Comparison of ENCODE assay signal across 14 mouse cellular contexts in the genomic region with DNA sequence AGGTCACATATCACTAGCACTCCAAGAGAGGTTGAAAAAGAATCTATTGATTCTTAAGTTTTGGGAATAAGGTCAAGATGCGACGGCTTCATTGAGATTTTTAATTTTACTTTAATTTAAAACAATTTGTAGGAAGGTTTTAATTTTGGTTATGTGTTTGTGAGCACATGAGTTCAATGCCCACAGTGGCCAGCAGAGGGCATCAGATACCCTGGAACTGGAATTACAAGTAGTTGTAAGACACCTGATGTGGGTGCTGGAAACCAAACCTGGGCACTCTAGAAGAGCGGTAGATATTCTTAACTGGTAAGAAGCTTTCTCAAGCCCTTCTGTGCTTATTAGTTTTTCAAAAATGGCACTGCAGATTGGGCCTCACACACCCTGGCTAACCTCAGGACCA.
DNase-seq lines count a peak whose midpoint lies in the region; TF ChIP-seq lines count a peak whose summit lies in the region.
"Had no signal": no experiment of that assay in that cellular context is flagged by ENCODE, and none has a peak within 500 bp of the region (broad histone marks: within the 10 kb centered on the region; RNA-seq: fewer than 3 reads in every experiment).

No protein-coding gene starts in this region.

- TF ChIP-seq CTCF in kidney, adult 2 months (conservative IDR thresholded peaks at IDR 0.05; ENCODE audit: insufficient read depth, insufficient read length, low read depth, low read length): 0 out of 2 replicates have a peak, but pooled peaks have one; percentile 21
- TF ChIP-seq CTCF in thymus, adult 2 months (IDR thresholded peaks at IDR 0.05; ENCODE audit: borderline replicate concordance, control insufficient read depth, extremely low read depth, insufficient read depth, low read length, poor library complexity): no peak

- no peak for TF ChIP-seq POLR2A in kidney, adult 2 months (IDR thresholded peaks at IDR 0.05; ENCODE audit: low read depth, low read length)
- TF ChIP-seq POLR2A in thymus, adult 2 months (IDR thresholded peaks at IDR 0.05; ENCODE audit: control insufficient read depth, extremely low read depth, insufficient read depth, low read length, poor library complexity): no peak

- no peak overlapping the region for H3K27ac ChIP-seq in kidney, adult 2 months (ENCODE audit: insufficient read depth, low read depth, low read length)
- no peak overlapping the region for H3K27ac ChIP-seq in thymus, adult 2 months (ENCODE audit: control insufficient read depth, insufficient read depth, low read length)
- H3K27ac ChIP-seq: forebrain, embryonic 10.5 days; liver, embryonic 15.5 days; midbrain, embryonic 12.5 days; neural tube, embryonic 13.5 days had no signal

- H3K4me3 ChIP-seq in kidney, adult 2 months (ENCODE audit: insufficient read depth, low read depth, low read length): no peak overlapping the region
- H3K4me3 ChIP-seq in thymus, adult 2 months (ENCODE audit: control insufficient read depth, insufficient read depth, low read length): no peak overlapping the region
- H3K4me3 ChIP-seq: forebrain, embryonic 10.5 days; liver, embryonic 15.5 days; midbrain, embryonic 12.5 days; neural tube, embryonic 13.5 days had no signal

- H3K36me3 ChIP-seq in kidney, adult 2 months (ENCODE audit: control insufficient read depth, insufficient read depth, low read length): no peaks in the 10 kb centered on the region; the same call in 1 of the 2 replicates
- no peaks in the 10 kb centered on the region for H3K36me3 ChIP-seq in thymus, adult 2 months (ENCODE audit: control insufficient read depth, insufficient read depth, low read length)
- H3K36me3 ChIP-seq: liver, embryonic 15.5 days had no signal

- no peaks in the 10 kb centered on the region for H3K27me3 ChIP-seq in kidney, adult 2 months (replicated peaks; ENCODE audit: control insufficient read depth, insufficient read depth, low read length)
- no peaks in the 10 kb centered on the region for H3K27me3 ChIP-seq in thymus, adult 2 months (ENCODE audit: control insufficient read depth, insufficient read depth, low read length)
- H3K27me3 ChIP-seq: liver, embryonic 15.5 days; midbrain, embryonic 12.5 days; neural tube, embryonic 13.5 days had no signal

- WGBS in kidney, adult 2 months: 98% methylated on average over 3 of the region's 3 CpGs
- 100% methylated on average over 3 of the region's 3 CpGs for WGBS in thymus, adult 2 months

- H3K4me1 ChIP-seq in kidney, adult 2 months (ENCODE audit: control insufficient read depth, insufficient read depth, low read length): no peaks in the 10 kb centered on the region; the same call in 1 of the 2 replicates
- H3K4me1 ChIP-seq in thymus, adult 2 months (replicated peaks; ENCODE audit: control insufficient read depth, insufficient read depth, low read length): no peaks in the 10 kb centered on the region

- DNase-seq in kidney, adult 2 months: no peak
- no peak for DNase-seq in kidney, adult 18-20 months
- peak; percentile 8 for DNase-seq in thymus, adult 2 months
- no peak for DNase-seq in thymus, adult 18-20 months
- peak; percentile 54 for DNase-seq in induced T-regulatory cell, adult 2 months (ENCODE audit: low read depth)
- no peak for DNase-seq in cerebellum, postnatal 25 days
- no peak for DNase-seq in frontal cortex, adult 2 months (ENCODE audit: extremely low spot score in 1 of 2, low spot score in 1 of 2)
- DNase-seq: adrenal gland, adult 8-10 months; heart, postnatal 10 days; right cerebral cortex, postnatal 25 days had no signal

Comparison
In these comparisons a context has a peak if more than half of its experiments do, and no peak if none do; other contexts are left out.
1. DNase-seq: peak in thymus, adult 2 months (single experiment) and induced T-regulatory cell, adult 2 months (single experiment); none in kidney, adult 2 months (single experiment), kidney, adult 18-20 months (single experiment), thymus, adult 18-20 months (0 of 2), cerebellum, postnatal 25 days (0 of 2) and frontal cortex, adult 2 months (0 of 2).